Mouse (Mus musculus): ENCODE measurements around the gene Dnah14. TPM values are rescaled to one million over a fixed set of nuclear protein-coding genes. Genes with fewer than 3 reads are reported as not detected.

Dnah14 gene
- total RNA-seq, 2 experiments from 2014 or later, result 0.76 to 0.82 TPM

GRCm38 (mm10) chr1:181555475-181555874 lies 20.9 kb upstream of the Dnah14 start:
- no peak for DNase-seq (ENCODE audit: low spot score in 2 of 2)
- no peak overlapping the region for H3K4me3 ChIP-seq
- TF ChIP-seq CTCF (conservative IDR thresholded peaks at IDR 0.05), result no peak
- H3K27ac ChIP-seq, result no peak overlapping the region

- no peak overlapping the region for H3K27ac ChIP-seq
- TF ChIP-seq CTCF (conservative IDR thresholded peaks at IDR 0.05), result no peak
- DNase-seq (ENCODE audit: low spot score in 2 of 2), result no peak
- no peak overlapping the region for H3K4me3 ChIP-seq
These were observed 16.7 kb upstream of the Dnah14 start for GRCm38 (mm10) chr1:181559655-181560054.

- no peak for DNase-seq (ENCODE audit: low spot score in 2 of 2)
- Histone ChIP-seq H3K4me3 (no peak overlapping the region), H3K27ac (peak overlapping the region; percentile 85)
- no peak for TF ChIP-seq CTCF (conservative IDR thresholded peaks at IDR 0.05)
These were observed 16.0 kb upstream of the Dnah14 start for GRCm38 (mm10) chr1:181560325-181560724.

GRCm38 (mm10) chr1:181560896-181561767 lies 15.2 kb upstream of the Dnah14 start:
- peak in 1 of 2 experiments; percentile 32 for DNase-seq (ENCODE audit: low spot score in 2 of 2)
- TF ChIP-seq CTCF (conservative IDR thresholded peaks at IDR 0.05), result no peak
- Histone ChIP-seq H3K27ac (peak overlapping the region; percentile 85), H3K4me3 (no peak overlapping the region)

- no peak for TF ChIP-seq CTCF (conservative IDR thresholded peaks at IDR 0.05)
- no peak overlapping the region for H3K4me3 ChIP-seq
- peak overlapping the region; percentile 85; the same call in 1 of the 2 replicates for H3K27ac ChIP-seq
- no peak for DNase-seq (ENCODE audit: low spot score in 2 of 2)
These were observed 14.5 kb upstream of the Dnah14 start for GRCm38 (mm10) chr1:181561768-181562444.

- no peak for DNase-seq (ENCODE audit: low spot score in 2 of 2)
- H3K4me3 ChIP-seq, result no peak overlapping the region
- no peak overlapping the region for H3K27ac ChIP-seq
- TF ChIP-seq CTCF (conservative IDR thresholded peaks at IDR 0.05), result no peak
These were observed 6.9 kb upstream of the Dnah14 start for GRCm38 (mm10) chr1:181569447-181569846.

GRCm38 (mm10) chr1:181583152-181583551 lies 6.8 kb downstream of the Dnah14 start:
- H3K4me3 ChIP-seq, result no peak overlapping the region
- TF ChIP-seq CTCF (conservative IDR thresholded peaks at IDR 0.05), result no peak
- H3K27ac ChIP-seq, result no peak overlapping the region
- no peak for DNase-seq (ENCODE audit: low spot score in 2 of 2)

GRCm38 (mm10) chr1:181589116-181589515 lies 12.8 kb downstream of the Dnah14 start:
- DNase-seq (ENCODE audit: low spot score in 2 of 2), result peak in 1 of 2 experiments; percentile 11
- Histone ChIP-seq H3K4me3 (no peak overlapping the region), H3K27ac (no peak overlapping the region)
- TF ChIP-seq CTCF (conservative IDR thresholded peaks at IDR 0.05), result no peak

- no peak for TF ChIP-seq CTCF (conservative IDR thresholded peaks at IDR 0.05)
- no peak for DNase-seq (ENCODE audit: low spot score in 2 of 2)
- H3K27ac ChIP-seq, result no peak overlapping the region
- no peak overlapping the region for H3K4me3 ChIP-seq
These were observed 23.0 kb downstream of the Dnah14 start for GRCm38 (mm10) chr1:181599376-181599775.

- DNase-seq (ENCODE audit: low spot score in 2 of 2), result no peak
- no peak for TF ChIP-seq CTCF (conservative IDR thresholded peaks at IDR 0.05)
- H3K27ac ChIP-seq, result no peak overlapping the region
- no peak overlapping the region for H3K4me3 ChIP-seq
These were observed 34.8 kb downstream of the Dnah14 start for GRCm38 (mm10) chr1:181611118-181611517.

- Histone ChIP-seq H3K27ac (no peak overlapping the region), H3K4me3 (no peak overlapping the region)
- peak; percentile 82 to 83 for DNase-seq (ENCODE audit: low spot score in 2 of 2)
- peak; percentile 98 for TF ChIP-seq CTCF (conservative IDR thresholded peaks at IDR 0.05)
These were observed 39.6 kb downstream of the Dnah14 start for GRCm38 (mm10) chr1:181615866-181616491.

GRCm38 (mm10) chr1:181617332-181617731 lies 41.0 kb downstream of the Dnah14 start:
- no peak for DNase-seq (ENCODE audit: low spot score in 2 of 2)
- peak; percentile 75 for TF ChIP-seq CTCF (conservative IDR thresholded peaks at IDR 0.05)
- H3K4me3 ChIP-seq, result no peak overlapping the region
- no peak overlapping the region for H3K27ac ChIP-seq

- no peak overlapping the region for H3K4me3 ChIP-seq
- H3K27ac ChIP-seq, result no peak overlapping the region
- no peak for TF ChIP-seq CTCF (conservative IDR thresholded peaks at IDR 0.05)
- DNase-seq (ENCODE audit: low spot score in 2 of 2), result no peak
These were observed 46.9 kb downstream of the Dnah14 start for GRCm38 (mm10) chr1:181623149-181623680.

Measured in layer of hippocampus, adult 2 months (tissue).